Mouse (Mus musculus) layer of hippocampus, adult 2 months (tissue): ENCODE data around the gene Abca17. TPM values are rescaled to one million over a fixed set of nuclear protein-coding genes. Genes with fewer than 3 reads are reported as not detected.

Source experiments
- DNase-seq, 2 experiments: peaks; one replicate each; pipeline ENCODE4 v3.0.0; 2022; ENCODE audit warnings: low spot score in 2 of 2
- H3K27ac ChIP-seq: fragments of 200-600 bp; 2 replicates; pipeline ENCODE4 v1.8.1; 2022
- H3K4me3 ChIP-seq: fragments of 200-600 bp; 2 replicates; pipeline ENCODE4 v1.8.1; 2022; ENCODE audit warnings: mild to moderate bottlenecking
- CTCF ChIP-seq: fragments of 200-600 bp; conservative IDR thresholded peaks from 2 replicates; pipeline ENCODE4 v1.8.1; 2022; ENCODE audit warnings: antibody characterized with exemption, mild to moderate bottlenecking, moderate library complexity
- microRNA-seq, 2 experiments: library from miRNA; unstranded; fragments of <30 nt; microRNA quantifications; one replicate each; pipeline ENCODE4 v1.2.0; 2021
- total RNA-seq, 2 experiments: library from RNA; stranded (reverse); gene quantifications; 2 replicates each; pipeline ENCODE4 v1.2.3; 2021

Abca17 gene
- total RNA-seq, 2 experiments from 2014 or later, result 0.69 to 1.2 TPM

DNA sequence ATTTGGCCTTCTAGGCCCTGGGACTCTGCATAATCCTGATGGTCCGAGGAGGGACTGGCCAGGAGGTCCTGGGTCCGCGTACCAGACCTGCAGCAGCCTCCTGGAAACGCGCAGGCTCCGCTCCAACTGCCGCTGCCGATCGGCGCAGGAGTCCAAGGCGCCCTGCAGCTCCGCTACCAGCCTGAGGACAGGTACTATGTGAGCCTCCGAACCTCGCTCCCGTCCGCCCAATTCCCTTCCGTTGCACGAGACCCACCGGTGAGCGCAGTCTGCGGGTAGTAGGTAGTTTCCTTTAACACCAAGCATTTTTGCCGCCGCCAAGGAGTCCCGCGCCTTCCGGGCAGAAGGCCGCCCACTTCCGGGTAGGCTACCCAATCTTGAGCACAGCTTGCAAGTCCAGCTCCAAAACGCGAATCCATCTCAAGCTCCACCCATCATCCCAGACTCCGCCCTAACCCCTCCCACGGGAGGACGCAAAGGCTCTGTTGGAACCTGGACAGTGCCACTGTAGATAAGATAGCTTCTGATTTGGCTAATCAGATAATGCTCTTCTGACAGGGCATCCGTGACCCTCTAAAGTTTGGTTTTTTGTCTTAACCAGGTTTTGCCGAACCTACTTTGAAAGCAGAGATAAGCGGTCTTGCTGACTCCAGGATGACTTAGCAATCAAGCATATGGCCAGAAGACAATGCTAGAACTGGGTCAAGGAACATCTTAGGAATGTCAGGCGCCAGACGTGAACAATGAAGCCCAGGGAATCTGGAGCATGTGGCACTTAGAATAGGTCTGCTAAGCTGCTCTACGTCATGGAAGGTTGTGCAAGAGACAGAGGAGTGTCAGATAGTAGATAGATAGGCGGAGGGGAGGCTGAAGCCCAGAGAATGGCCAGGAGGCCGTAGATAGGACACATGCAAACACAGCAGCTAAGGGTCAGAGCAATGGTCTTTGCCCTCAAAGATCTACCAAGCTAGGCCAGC lies 130.1 kb downstream of the Abca17 start, which contains the start of gene Tedc2:
Tedc2 (minus strand) TSS at position 417 of the 977 bp plus-strand sequence.
- no peak for TF ChIP-seq CTCF
- H3K4me3 ChIP-seq, result peak within 1 kb of the TSS; percentile 73
- peak within 1 kb of the TSS; percentile 81 for H3K27ac ChIP-seq
- DNase-seq, result peak; percentile 89 to 96

DNA sequence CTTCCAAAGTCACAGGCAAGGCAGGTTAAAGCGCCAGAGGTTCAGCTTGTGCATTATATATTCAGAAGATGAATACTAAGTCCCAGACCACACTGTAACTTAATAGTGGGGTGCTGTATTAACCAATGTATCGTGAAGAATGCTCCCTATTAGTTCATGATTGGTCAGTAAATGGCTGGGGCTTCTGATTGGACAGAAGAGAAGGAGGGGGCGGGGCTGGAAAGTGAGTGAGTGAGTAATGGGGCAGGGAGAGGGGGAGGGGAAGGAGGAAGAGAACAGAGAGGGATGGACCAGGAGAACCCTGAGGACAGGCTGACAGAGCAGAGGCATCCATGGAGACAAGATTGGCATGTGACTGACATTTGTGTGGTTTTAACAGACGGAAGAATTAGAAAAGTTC lies 134.0 kb downstream of the Abca17 start:
- Histone ChIP-seq H3K27ac (no peak overlapping the region), H3K4me3 (no peak overlapping the region)
- DNase-seq, result no peak
- TF ChIP-seq CTCF, result no peak

Small RNAs within 50 kb of the gene (microRNA-seq; reads per million reads assigned to microRNA genes)
- gene Gm24427 (0 reads per million in 2 experiments), gene Mir5134 (2.2 reads per million in 2 experiments), gene Mir6965 (0 reads per million in 2 experiments)

Other genes with a start within 250 kb of the Abca17 start
- gene Pdpk1, start 200.1 kb downstream of the Abca17 start, total RNA-seq, result 100 to 1,000 TPM in 1 of 2 experiments, 10 to 100 TPM in 1; 97.3 to 109 TPM
- gene Amdhd2, start 187.3 kb downstream of the Abca17 start, total RNA-seq, result 10 to 100 TPM; 43.1 to 45.3 TPM
- 1,000 to 10,000 TPM; 1,075 to 1,153 TPM for gene Atp6v0c, start 181.4 kb downstream of the Abca17 start, total RNA-seq
- gene Tbc1d24, start 145.5 kb downstream of the Abca17 start, total RNA-seq, result 10 to 100 TPM; 61.2 to 66.1 TPM
- gene Ntn3, start 141.5 kb downstream of the Abca17 start, total RNA-seq, result 1 to 10 TPM; 9.1 to 9.9 TPM
- gene Tedc2, start 130.2 kb downstream of the Abca17 start, total RNA-seq, result 1 to 10 TPM; 9.5 to 9.8 TPM
- 1 to 10 TPM; 4.6 to 6.2 TPM for gene Ccnf, start 99.6 kb downstream of the Abca17 start, total RNA-seq
- 10 to 100 TPM; 64.6 to 66.9 TPM for gene Abca3, start 882 bp upstream of the Abca17 start, total RNA-seq
- 100 to 1,000 TPM; 127 to 134 TPM for gene Rnps1, start 63.5 kb upstream of the Abca17 start, total RNA-seq
- gene Eci1, start 75.6 kb upstream of the Abca17 start, total RNA-seq, result 10 to 100 TPM; 30.7 to 35.5 TPM
- gene Dnase1l2, start 92.0 kb upstream of the Abca17 start, total RNA-seq, result 10 to 100 TPM in 1 of 2 experiments, 1 to 10 TPM in 1; 5.4 to 10.7 TPM
- 10 to 100 TPM; 34.0 to 39.4 TPM for gene E4f1, start 119.2 kb upstream of the Abca17 start, total RNA-seq
- gene Pgp, start 119.3 kb upstream of the Abca17 start, total RNA-seq, result 10 to 100 TPM; 58.2 to 62.7 TPM
- 1 to 10 TPM; 2.0 to 2.3 TPM for gene Bricd5, start 122.8 kb upstream of the Abca17 start, total RNA-seq
- 10 to 100 TPM; 36.0 to 44.9 TPM for gene Mlst8, start 128.0 kb upstream of the Abca17 start, total RNA-seq
- gene Caskin1, start 137.5 kb upstream of the Abca17 start, total RNA-seq, result 100 to 1,000 TPM; 153 to 158 TPM
- 10 to 100 TPM; 87.9 to 95.5 TPM for gene Traf7, start 176.9 kb upstream of the Abca17 start, total RNA-seq
- gene Rab26, start 183.1 kb upstream of the Abca17 start, total RNA-seq, result 10 to 100 TPM; 78.2 to 82.2 TPM
- gene Pkd1, start 198.8 kb upstream of the Abca17 start, total RNA-seq, result 10 to 100 TPM; 87.0 to 93.3 TPM